Mouse (Mus musculus): ENCODE measurements at regions not wholly inside any gene's neighbourhood (a gene's known extent, or its start where the extent isn't known, plus 50 kb on each side); places are given as distances from the start of the nearest gene placed in this dataset.

DNA sequence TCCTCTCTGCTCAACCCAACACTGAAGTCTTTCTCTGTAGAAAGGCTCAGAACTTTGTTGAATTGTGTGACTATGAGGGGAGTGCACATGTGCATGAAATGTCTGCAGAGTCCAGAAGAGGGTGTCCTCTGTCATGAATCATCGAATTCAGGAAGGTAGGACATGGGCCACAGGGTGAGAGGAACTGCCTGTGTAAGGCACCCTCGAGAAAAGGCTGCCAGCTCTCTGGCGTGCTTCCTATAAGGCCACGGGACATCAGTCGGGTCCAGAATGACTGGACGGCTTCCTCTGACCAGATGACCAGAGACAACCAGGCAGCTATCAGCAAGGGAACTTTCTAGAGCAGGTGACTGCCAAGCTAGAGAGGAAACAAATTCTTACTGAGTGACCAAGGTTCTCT, 91.1 kb upstream of the Zdhhc25 start:
- TF ChIP-seq CTCF (IDR thresholded peaks at IDR 0.05; ENCODE audit: low read depth, low read length): no peak
- no peak for TF ChIP-seq POLR2A (IDR thresholded peaks at IDR 0.05; ENCODE audit: borderline replicate concordance, low read depth, low read length)

Measured in bone marrow macrophage, adult 2 months (primary cell).